Mouse (Mus musculus): ENCODE measurements at regions not wholly inside any gene's neighbourhood (a gene's known extent, or its start where the extent isn't known, plus 50 kb on each side); places are given as distances from the start of the nearest gene placed in this dataset.

DNA sequence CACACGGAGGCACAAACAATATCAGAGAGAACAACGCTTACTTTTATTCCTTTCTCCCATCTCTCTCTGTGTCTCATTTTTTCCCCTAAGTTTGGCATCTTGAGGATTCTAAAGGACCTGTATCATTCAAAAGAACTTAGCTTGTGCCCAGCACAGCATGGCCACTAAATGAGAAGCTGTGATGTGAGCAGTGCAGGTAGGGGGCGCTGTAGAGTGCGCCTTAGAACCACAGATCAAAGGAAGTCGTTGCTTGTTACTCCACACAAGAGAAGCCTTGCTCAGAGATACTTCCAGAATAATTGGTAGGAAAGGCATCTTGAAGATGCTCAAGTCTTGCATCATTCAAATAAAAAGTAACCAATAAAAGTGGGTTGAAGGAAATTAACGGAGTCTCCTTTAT lies 90.4 kb upstream of the Col1a2 start:
- Histone ChIP-seq H3K4me1 (peaks cover 25% of the 10 kb centered on the region), H3K27ac (replicated peaks) (no peak overlapping the region), H3K36me3 (replicated peaks) (no peaks in the 10 kb centered on the region), H3K9me3 (no peaks in the 10 kb centered on the region), H3K4me3 (no peak overlapping the region), H3K27me3 (replicated peaks; ENCODE audit: low read depth, poor library complexity, severe bottlenecking) (no peaks in the 10 kb centered on the region)
- 41% methylated on average over 6 of the region's 6 CpGs for WGBS
- DNase-seq (ENCODE audit: low spot score): peak; percentile 59

DNA sequence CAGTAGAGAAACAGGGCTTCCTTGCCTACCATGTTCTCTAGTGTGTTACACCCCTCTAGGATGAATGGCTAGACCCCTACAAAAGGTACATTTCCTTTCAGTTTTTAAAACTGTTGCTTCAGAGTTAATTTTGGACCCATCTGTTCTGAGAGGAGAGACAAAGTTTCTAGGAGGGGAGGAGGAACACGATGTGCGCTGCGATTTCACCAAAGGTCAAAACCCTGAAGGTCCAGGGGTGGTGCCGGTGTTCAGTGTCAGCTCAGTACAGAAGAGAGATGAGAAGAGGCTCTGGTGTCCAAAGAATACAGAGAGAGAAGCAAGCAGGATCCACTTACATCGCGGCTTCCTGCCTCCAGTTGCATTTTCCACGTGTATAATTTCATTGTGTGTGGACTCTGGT lies 89.4 kb upstream of the Col1a2 start:
- Histone ChIP-seq H3K4me3 (no peak overlapping the region), H3K9me3 (no peaks in the 10 kb centered on the region), H3K27me3 (replicated peaks; ENCODE audit: low read depth, poor library complexity, severe bottlenecking) (no peaks in the 10 kb centered on the region), H3K4me1 (peaks cover 25% of the 10 kb centered on the region), H3K27ac (replicated peaks) (no peak overlapping the region), H3K36me3 (replicated peaks) (no peaks in the 10 kb centered on the region)
- WGBS: 61% methylated on average over 7 of the region's 7 CpGs
- no peak for DNase-seq (ENCODE audit: low spot score)

DNA sequence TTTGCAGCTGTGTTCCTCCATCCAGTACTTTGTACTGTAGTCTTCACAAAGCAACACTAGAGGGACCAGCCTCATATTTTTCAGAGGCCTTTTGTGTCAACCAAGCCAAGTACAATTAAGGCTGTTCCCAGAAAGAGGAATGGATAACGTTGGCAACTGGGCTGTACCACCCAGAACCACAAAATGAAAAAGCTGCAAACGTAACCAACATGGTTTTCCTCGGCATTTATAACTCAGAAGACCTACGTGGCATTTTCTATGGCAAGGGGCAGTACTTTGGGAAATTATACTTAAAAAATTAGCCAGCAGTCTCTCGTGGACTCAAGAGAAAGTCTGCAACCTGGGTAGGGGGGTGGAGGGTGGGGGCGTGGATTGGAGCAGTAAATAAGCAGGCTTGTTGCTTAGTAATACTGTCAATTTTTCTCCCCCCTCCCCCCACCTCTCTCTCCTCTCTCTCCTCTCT lies 87.3 kb upstream of the Col1a2 start:
- DNase-seq (ENCODE audit: low spot score): peak; percentile 13
- Histone ChIP-seq H3K27me3 (replicated peaks; ENCODE audit: low read depth, poor library complexity, severe bottlenecking) (no peaks in the 10 kb centered on the region), H3K4me3 (no peak overlapping the region), H3K27ac (replicated peaks) (peak overlapping the region; percentile 66), H3K9me3 (no peaks in the 10 kb centered on the region), H3K36me3 (replicated peaks) (no peaks in the 10 kb centered on the region), H3K4me1 (peaks cover 27% of the 10 kb centered on the region)
- WGBS: 37% methylated on average over 6 of the region's 6 CpGs

DNA sequence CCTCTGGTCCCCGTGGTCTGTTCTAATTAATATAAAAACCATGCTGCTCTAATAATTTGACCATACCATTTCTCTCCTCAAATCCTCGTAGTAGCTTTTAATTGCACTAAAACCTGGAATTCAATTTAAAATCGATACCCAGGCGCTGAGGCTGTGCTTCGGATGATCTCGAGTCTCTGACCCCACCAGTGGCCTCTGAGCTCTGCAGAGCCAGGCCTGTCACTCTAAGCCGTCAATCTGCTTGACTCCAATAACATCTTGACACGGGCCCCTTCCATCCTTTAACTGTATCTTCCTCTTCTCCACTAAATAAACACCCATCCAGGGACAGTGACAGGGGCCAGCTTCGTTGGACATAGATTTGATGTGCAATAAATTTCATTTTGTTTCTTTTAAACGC lies 86.2 kb upstream of the Col1a2 start:
- WGBS: 47% methylated on average over 10 of the region's 10 CpGs
- H3K27ac ChIP-seq (replicated peaks): no peak overlapping the region
- DNase-seq (ENCODE audit: low spot score): no peak
- no peak overlapping the region for H3K4me3 ChIP-seq
- H3K36me3 ChIP-seq (replicated peaks): no peaks in the 10 kb centered on the region
- peaks cover 27% of the 10 kb centered on the region for H3K4me1 ChIP-seq
- H3K9me3 ChIP-seq: no peaks in the 10 kb centered on the region
- no peaks in the 10 kb centered on the region for H3K27me3 ChIP-seq (replicated peaks; ENCODE audit: low read depth, poor library complexity, severe bottlenecking)

DNA sequence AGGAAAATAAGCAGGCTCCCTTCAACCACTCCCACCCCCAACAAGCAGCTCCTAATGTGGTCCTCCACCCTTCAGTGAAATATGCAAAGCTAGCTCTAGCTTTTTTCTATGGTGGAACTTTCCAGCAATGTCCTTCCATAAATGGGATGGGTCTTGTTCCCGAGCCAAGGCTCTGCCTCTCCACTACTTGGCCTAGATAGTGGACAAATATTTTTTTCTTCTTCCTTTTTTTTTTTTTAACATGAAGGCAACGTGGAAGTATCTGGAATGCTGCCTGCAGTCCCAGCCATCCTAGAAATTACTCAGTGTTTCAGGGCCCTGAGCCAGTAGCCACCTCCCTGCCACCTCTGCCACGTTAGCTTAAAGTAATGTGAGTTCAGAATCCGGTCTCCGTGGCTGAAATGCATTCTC lies 85.7 kb upstream of the Col1a2 start:
- Histone ChIP-seq H3K36me3 (replicated peaks) (no peaks in the 10 kb centered on the region), H3K4me1 (peaks cover 27% of the 10 kb centered on the region), H3K27ac (replicated peaks) (0 out of 2 replicates have a peak overlapping the region, but pooled peaks have one; percentile 19), H3K27me3 (replicated peaks; ENCODE audit: low read depth, poor library complexity, severe bottlenecking) (no peaks in the 10 kb centered on the region), H3K9me3 (no peaks in the 10 kb centered on the region), H3K4me3 (no peak overlapping the region)
- 81% methylated on average over 5 of the region's 5 CpGs for whole genome bisulfite sequencing
- DNase-seq (ENCODE audit: low spot score): no peak

DNA sequence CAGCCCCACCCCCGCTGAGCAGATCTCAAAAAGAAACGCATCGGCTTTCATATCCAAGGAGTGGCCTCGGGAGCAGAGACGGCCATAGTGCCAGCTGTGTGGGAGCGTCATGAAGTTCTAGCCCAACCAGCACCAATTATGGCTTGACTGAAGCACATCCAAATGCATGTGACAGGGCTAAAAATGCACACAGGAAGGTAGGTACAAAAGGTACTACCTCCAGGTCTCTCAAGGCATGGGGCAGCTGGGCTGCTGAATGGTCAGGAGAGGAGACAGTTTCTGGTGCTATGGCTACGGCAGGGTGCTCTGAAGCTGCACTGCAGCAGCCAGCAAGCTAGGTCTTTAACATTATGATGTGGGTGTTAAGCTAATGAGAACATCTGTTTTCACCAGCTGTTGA lies 83.1 kb upstream of the Col1a2 start:
- 90% methylated on average over 7 of the region's 7 CpGs for WGBS
- no peaks in the 10 kb centered on the region for H3K9me3 ChIP-seq
- H3K4me3 ChIP-seq: no peak overlapping the region
- no peaks in the 10 kb centered on the region for H3K27me3 ChIP-seq (replicated peaks; ENCODE audit: low read depth, poor library complexity, severe bottlenecking)
- no peaks in the 10 kb centered on the region for H3K36me3 ChIP-seq (replicated peaks)
- no peak for DNase-seq (ENCODE audit: low spot score)
- H3K27ac ChIP-seq (replicated peaks): no peak overlapping the region
- peaks cover 24% of the 10 kb centered on the region for H3K4me1 ChIP-seq

DNA sequence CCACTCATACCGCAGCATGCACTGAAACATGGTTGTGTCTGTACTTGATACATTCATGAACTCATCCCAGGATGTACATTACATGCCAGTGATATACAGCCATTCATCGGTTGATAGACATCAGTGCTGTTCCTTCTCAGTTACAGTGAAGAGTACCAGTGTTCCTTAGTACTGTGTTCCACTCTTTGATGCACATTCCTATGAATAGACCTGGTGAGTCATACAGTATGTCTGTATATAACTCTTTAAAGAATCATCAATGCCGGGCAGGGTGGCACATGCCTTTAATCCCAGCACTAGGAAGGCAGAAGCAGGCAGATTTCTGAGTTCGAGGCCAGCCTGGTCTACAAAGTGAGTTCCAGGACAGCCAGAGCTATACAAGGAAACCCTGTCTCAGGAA lies 77.5 kb upstream of the Col1a2 start:
- no peak overlapping the region for H3K27ac ChIP-seq (replicated peaks)
- DNase-seq (ENCODE audit: low spot score): no peak
- 0 out of 2 replicates have a peak, but pooled peaks cover 2% of the 10 kb centered on the region for H3K4me1 ChIP-seq
- H3K27me3 ChIP-seq (replicated peaks; ENCODE audit: low read depth, poor library complexity, severe bottlenecking): no peaks in the 10 kb centered on the region
- WGBS: 89% methylated on average over 4 of the region's 4 CpGs
- no peak overlapping the region for H3K4me3 ChIP-seq
- H3K9me3 ChIP-seq: no peaks in the 10 kb centered on the region
- no peaks in the 10 kb centered on the region for H3K36me3 ChIP-seq (replicated peaks)

DNA sequence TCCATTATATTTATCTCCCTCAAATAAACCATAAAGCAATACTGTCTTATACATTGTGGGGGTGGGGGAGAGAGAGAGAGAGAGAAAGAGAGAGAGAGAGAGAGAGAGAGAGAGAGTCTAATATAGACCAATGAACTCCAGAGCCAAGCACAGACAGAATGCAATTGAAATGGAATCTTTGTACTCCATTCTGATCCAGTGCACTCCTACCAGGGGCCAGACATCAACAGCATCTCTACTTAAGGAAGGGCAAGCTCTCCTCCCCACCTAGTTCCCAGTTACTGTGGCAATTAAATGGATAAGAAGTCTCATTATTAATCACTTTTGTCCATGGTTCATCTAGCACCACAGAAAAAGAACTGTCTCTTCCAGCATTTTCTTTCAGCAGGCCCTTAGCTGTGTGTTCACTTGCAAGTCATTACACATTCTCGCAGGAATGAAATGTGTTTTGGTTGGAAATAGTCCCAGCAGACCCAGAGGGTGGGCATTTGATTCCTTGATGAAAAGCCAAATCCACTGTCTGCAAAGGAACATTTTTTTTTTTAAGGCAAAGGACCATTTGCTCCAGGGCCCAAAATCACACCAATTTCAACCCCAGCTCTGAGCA lies 73.8 kb upstream of the Col1a2 start:
- Histone ChIP-seq H3K4me3 (no peak overlapping the region), H3K27ac (replicated peaks) (no peak overlapping the region), H3K4me1 (no peaks in the 10 kb centered on the region), H3K27me3 (replicated peaks; ENCODE audit: low read depth, poor library complexity, severe bottlenecking) (no peaks in the 10 kb centered on the region), H3K9me3 (no peaks in the 10 kb centered on the region), H3K36me3 (replicated peaks) (no peaks in the 10 kb centered on the region)
- whole genome bisulfite sequencing: 85% methylated on average over 1 of the region's 1 CpGs
- no peak for DNase-seq (ENCODE audit: low spot score)

DNA sequence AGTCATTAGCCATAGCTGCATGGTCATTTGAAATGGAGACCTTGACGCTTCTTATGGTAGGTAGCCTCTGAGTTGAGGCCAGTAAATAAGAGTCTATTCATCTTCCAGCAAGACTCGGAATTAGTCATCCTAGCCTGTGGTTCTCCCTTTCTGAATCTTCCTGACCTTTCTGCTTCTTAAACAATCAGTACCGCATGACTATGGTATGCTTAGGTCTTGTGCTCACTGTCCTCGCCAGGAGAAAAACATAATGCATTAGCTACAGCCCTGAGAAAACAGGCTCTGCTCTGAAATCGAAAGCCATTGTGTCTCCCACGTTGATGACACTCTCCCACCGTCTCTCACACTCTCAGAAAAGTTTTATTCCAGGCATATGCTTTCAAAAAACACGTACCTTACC lies 72.4 kb upstream of the Col1a2 start:
- no peak overlapping the region for H3K27ac ChIP-seq (replicated peaks)
- H3K4me1 ChIP-seq: peaks cover 5% of the 10 kb centered on the region; the same call in 1 of the 2 replicates
- no peak for DNase-seq (ENCODE audit: low spot score)
- WGBS: 85% methylated on average over 8 of the region's 8 CpGs
- no peaks in the 10 kb centered on the region for H3K27me3 ChIP-seq (replicated peaks; ENCODE audit: low read depth, poor library complexity, severe bottlenecking)
- no peak overlapping the region for H3K4me3 ChIP-seq
- H3K9me3 ChIP-seq: no peaks in the 10 kb centered on the region
- H3K36me3 ChIP-seq (replicated peaks): no peaks in the 10 kb centered on the region

DNA sequence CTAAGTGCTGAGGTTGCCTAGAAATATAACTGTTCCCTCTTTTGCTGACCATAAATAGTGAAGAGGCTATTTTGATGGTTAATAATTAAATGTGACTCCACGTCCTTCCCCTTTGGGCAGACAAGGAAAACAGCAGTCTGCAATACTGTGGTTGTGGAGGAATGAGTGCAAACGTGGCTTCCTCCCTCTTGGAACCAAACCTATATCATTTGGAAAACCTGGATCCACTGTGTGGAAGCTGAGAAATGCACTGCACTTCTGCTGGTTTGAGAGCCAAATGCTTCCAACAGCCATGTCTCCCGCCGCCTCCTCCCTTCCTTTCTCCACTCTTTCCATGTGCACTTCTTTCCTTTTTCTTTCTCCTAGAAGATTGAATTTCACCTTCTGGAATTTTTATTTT lies 68.2 kb upstream of the Col1a2 start:
- Histone ChIP-seq H3K4me3 (no peak overlapping the region), H3K36me3 (replicated peaks) (no peaks in the 10 kb centered on the region), H3K9me3 (no peaks in the 10 kb centered on the region), H3K27me3 (replicated peaks; ENCODE audit: low read depth, poor library complexity, severe bottlenecking) (no peaks in the 10 kb centered on the region), H3K27ac (replicated peaks) (no peak overlapping the region), H3K4me1 (peaks cover 12% of the 10 kb centered on the region; the same call in 1 of the 2 replicates)
- 66% methylated on average over 4 of the region's 4 CpGs for WGBS
- no peak for DNase-seq (ENCODE audit: low spot score)

DNA sequence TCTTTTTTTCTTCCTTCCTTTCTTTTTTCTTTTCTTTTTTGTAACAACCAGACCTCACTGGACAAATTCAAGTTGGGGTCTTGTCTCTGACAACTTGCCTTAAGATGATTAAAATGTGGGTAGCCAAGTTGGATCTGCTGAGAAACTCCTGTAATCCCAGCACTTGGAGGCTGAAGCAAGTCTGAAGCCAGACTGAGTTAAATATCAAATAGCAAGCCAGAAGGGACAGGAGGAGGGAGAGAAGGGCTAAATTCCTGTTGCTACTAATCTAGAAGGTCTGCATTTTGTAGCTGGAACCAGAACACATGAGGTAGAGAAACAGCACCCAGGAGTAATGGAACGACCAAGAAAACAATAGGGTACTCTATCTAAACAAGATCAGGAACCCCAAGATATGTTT lies 67.7 kb upstream of the Col1a2 start:
- no peaks in the 10 kb centered on the region for H3K9me3 ChIP-seq
- H3K4me3 ChIP-seq: no peak overlapping the region
- no peak for DNase-seq (ENCODE audit: low spot score)
- H3K27ac ChIP-seq (replicated peaks): no peak overlapping the region
- H3K4me1 ChIP-seq: peaks cover 12% of the 10 kb centered on the region; the same call in 1 of the 2 replicates
- H3K27me3 ChIP-seq (replicated peaks; ENCODE audit: low read depth, poor library complexity, severe bottlenecking): no peaks in the 10 kb centered on the region
- no peaks in the 10 kb centered on the region for H3K36me3 ChIP-seq (replicated peaks)
- 72% methylated on average over 1 of the region's 1 CpGs for WGBS

DNA sequence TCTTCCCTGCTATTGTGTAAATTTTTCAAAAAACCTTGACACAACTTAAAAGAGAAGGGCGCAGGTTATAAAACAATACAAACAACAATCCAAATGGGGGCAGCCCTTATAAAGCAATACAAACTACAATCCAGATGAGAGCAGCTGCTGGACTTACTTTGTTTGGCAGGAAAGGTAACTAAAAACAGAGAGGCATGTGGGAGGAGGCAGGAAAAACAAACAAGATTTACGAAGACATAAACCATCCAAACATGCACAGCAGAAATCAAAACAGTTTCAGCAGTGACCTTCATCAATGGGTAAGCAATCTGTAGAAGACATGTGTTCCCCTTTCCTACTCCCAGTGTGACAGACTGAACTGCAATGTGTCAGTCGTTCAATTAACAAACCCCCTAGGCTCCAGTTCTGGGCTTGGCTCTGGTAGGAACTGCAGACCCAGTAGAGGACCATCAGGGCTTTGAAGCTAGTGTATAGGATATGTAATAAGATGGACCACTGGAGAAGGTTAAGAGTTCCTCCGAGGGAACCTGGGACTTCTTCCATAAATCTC lies 62.9 kb upstream of the Col1a2 start:
- Histone ChIP-seq H3K9me3 (no peaks in the 10 kb centered on the region), H3K4me3 (no peak overlapping the region), H3K4me1 (peaks cover 8% of the 10 kb centered on the region; the same call in 1 of the 2 replicates), H3K36me3 (replicated peaks) (no peaks in the 10 kb centered on the region), H3K27ac (replicated peaks) (no peak overlapping the region), H3K27me3 (replicated peaks; ENCODE audit: low read depth, poor library complexity, severe bottlenecking) (no peaks in the 10 kb centered on the region)
- 74% methylated on average over 4 of the region's 4 CpGs for WGBS
- no peak for DNase-seq (ENCODE audit: low spot score)

DNA sequence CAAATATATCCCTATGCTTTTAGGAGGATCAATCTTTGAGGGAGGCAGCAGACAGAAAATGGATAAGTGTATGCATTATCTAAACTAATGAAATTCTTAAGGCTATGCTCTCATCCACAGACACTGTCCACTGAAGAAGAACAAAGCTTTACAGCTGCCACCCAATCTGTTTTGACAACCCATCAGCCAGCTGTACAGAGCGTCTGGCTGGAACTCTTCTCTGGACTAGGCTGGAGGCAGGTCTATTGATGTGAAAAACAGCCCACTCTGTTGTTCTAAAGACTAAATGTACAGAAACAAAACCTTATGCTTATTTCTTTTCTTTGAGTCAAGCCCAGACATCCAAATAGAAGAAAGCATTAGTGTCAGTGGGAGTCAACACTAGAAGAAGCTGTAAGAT lies 58.7 kb upstream of the Col1a2 start:
- H3K27me3 ChIP-seq (replicated peaks; ENCODE audit: low read depth, poor library complexity, severe bottlenecking): no peaks in the 10 kb centered on the region
- no peak overlapping the region for H3K27ac ChIP-seq (replicated peaks)
- 34% methylated on average over 1 of the region's 1 CpGs for WGBS

More for the DNA sequence above, 58.7 kb upstream of the Col1a2 start:
- no peak for DNase-seq (ENCODE audit: low spot score)
- H3K36me3 ChIP-seq (replicated peaks): no peaks in the 10 kb centered on the region
- no peaks in the 10 kb centered on the region for H3K4me1 ChIP-seq
- no peak overlapping the region for H3K4me3 ChIP-seq
- no peaks in the 10 kb centered on the region for H3K9me3 ChIP-seq
